Mouse (Mus musculus) CH12.LX (cell line): Measurements from ENCODE around the gene Hoxa10. TPM values are rescaled to one million over a fixed set of nuclear protein-coding genes. Genes with fewer than 3 reads are reported as not detected.

Source experiments
- DNase-seq: peaks from one replicate; pipeline ENCODE4 v3.0.0-alpha.2; 2013; ENCODE audit errors: extremely low read depth
- H3K27ac ChIP-seq: 2 replicates; pipeline ENCODE4 v1.5.1; 2012; ENCODE audit warnings: low read depth, mild to moderate bottlenecking, control low read depth, moderate library complexity; ENCODE audit not compliant: insufficient read depth
- H3K27me3 ChIP-seq: replicated peaks from 2 replicates; pipeline ENCODE3; 2012; ENCODE audit warnings: inconsistent platforms
- H3K36me3 ChIP-seq, 2 experiments: replicated peaks in 1 of 2; 2 replicates each; pipeline versions ENCODE3 to v1.6.1; 2012; ENCODE audit warnings: inconsistent platforms in 1 of 2, low read length in 1 of 2, mild to moderate bottlenecking in 1 of 2, mixed read lengths in 1 of 2, moderate library complexity in 1 of 2; ENCODE audit not compliant: control insufficient read depth in 1 of 2, insufficient read depth in 1 of 2
- H3K4me1 ChIP-seq, 2 experiments: 2 replicates each; pipeline ENCODE4 v1.6.1; 2012; ENCODE audit warnings: inconsistent platforms in 1 of 2, moderate library complexity in 1 of 2; ENCODE audit not compliant: insufficient read depth in 2 of 2, control insufficient read depth in 1 of 2
- H3K4me2 ChIP-seq: 2 replicates; pipeline ENCODE4 v1.6.1; 2012; ENCODE audit warnings: low read depth, mild to moderate bottlenecking, control low read depth; ENCODE audit not compliant: poor library complexity, insufficient read depth, severe bottlenecking
- H3K4me3 ChIP-seq, 3 experiments: fragments of 150-350 bp in 1 of 3; sonication (generic) in 1 of 3; replicated peaks in 1 of 3; 2 replicates each; pipeline versions ENCODE3 to v1.5.1; 2011 to 2012; ENCODE audit warnings: low read depth in 2 of 3, low read length in 2 of 3, mild to moderate bottlenecking in 2 of 3, moderate library complexity in 2 of 3, control low read depth in 1 of 3, improper control_type of control experiment in 1 of 3, inconsistent platforms in 1 of 3, mixed read lengths in 1 of 3; ENCODE audit not compliant: poor library complexity in 1 of 3
- H3K79me2 ChIP-seq: replicated peaks from 2 replicates; pipeline ENCODE4 v1.6.1; 2012; ENCODE audit warnings: mild to moderate bottlenecking, moderate library complexity; ENCODE audit not compliant: control insufficient read depth, poor library complexity, insufficient read depth, severe bottlenecking; ENCODE audit errors: extremely low read depth
- H3K9ac ChIP-seq: 2 replicates; pipeline ENCODE4 v1.6.1; 2012; ENCODE audit warnings: low read depth, mild to moderate bottlenecking, control low read depth, moderate library complexity; ENCODE audit not compliant: insufficient read depth
- H3K9me3 ChIP-seq: replicated peaks from 2 replicates; pipeline ENCODE3; 2012; ENCODE audit warnings: low read length, inconsistent platforms, mixed read lengths
- CHD1 ChIP-seq: IDR thresholded peaks from 2 replicates; pipeline ENCODE4 v1.6.1; 2012; ENCODE audit warnings: low read depth, low read length, improper control_type of control experiment, inconsistent platforms
- CHD2 ChIP-seq: IDR thresholded peaks from 2 replicates; pipeline ENCODE4 v1.6.1; 2011; ENCODE audit warnings: low read length, improper control_type of control experiment
- EP300 ChIP-seq: IDR thresholded peaks from 2 replicates; pipeline ENCODE4 v1.6.1; 2011; ENCODE audit warnings: low read length, improper control_type of control experiment
- ETS1 ChIP-seq: conservative IDR thresholded peaks from 2 replicates; pipeline ENCODE4 v1.6.1; 2012; ENCODE audit warnings: low read depth, mild to moderate bottlenecking, inconsistent platforms, low read length, improper control_type of control experiment, moderate library complexity
- GABPA ChIP-seq: IDR thresholded peaks from 2 replicates; pipeline ENCODE4 v1.6.1; 2012; ENCODE audit warnings: low read depth, low read length, improper control_type of control experiment, inconsistent platforms; ENCODE audit not compliant: insufficient replicate concordance
- IRF4 ChIP-seq: IDR thresholded peaks from 2 replicates; pipeline ENCODE4 v1.6.1; 2014; ENCODE audit warnings: low read depth, mild to moderate bottlenecking, inconsistent platforms, low read length, improper control_type of control experiment
- KAT2A ChIP-seq: IDR thresholded peaks from 2 replicates; pipeline ENCODE4 v1.6.1; 2012; ENCODE audit warnings: low read length, improper control_type of control experiment, inconsistent platforms; ENCODE audit not compliant: insufficient replicate concordance
- MAFK ChIP-seq: IDR thresholded peaks from 2 replicates; pipeline ENCODE4 v1.6.1; 2011; ENCODE audit warnings: low read length, improper control_type of control experiment; ENCODE audit not compliant: insufficient replicate concordance
- MAX ChIP-seq: IDR thresholded peaks from 2 replicates; pipeline ENCODE4 v1.6.1; 2011; ENCODE audit warnings: low read length, improper control_type of control experiment
- MAZ ChIP-seq: IDR thresholded peaks from 2 replicates; pipeline ENCODE4 v1.6.1; 2012; ENCODE audit warnings: low read depth, mild to moderate bottlenecking, inconsistent platforms, low read length, improper control_type of control experiment, moderate library complexity
- MYC ChIP-seq: IDR thresholded peaks from 2 replicates; pipeline ENCODE4 v1.6.1; 2011; ENCODE audit warnings: low read depth, mild to moderate bottlenecking, improper control_type of control experiment, low read length
- NELFE ChIP-seq: IDR thresholded peaks from 2 replicates; pipeline ENCODE4 v1.6.1; 2011; ENCODE audit warnings: low read depth, low read length, improper control_type of control experiment
- NRF1 ChIP-seq: IDR thresholded peaks from 2 replicates; pipeline ENCODE4 v1.6.1; 2014; ENCODE audit warnings: low read depth, mild to moderate bottlenecking, inconsistent platforms, low read length, improper control_type of control experiment, moderate library complexity
- PAX5 ChIP-seq: IDR thresholded peaks from 2 replicates; pipeline ENCODE4 v1.6.1; 2012; ENCODE audit warnings: low read length, inconsistent platforms, mixed read lengths
- RAD21 ChIP-seq: IDR thresholded peaks from 2 replicates; pipeline ENCODE4 v1.6.1; 2011; ENCODE audit warnings: low read depth, mild to moderate bottlenecking, low read length, improper control_type of control experiment, moderate library complexity
- SIN3A ChIP-seq: IDR thresholded peaks from 2 replicates; pipeline ENCODE4 v1.6.1; 2012; ENCODE audit warnings: low read length, improper control_type of control experiment, inconsistent platforms
- TBP ChIP-seq: conservative IDR thresholded peaks from 2 replicates; pipeline ENCODE4 v1.6.1; 2011; ENCODE audit warnings: low read depth, low read length, improper control_type of control experiment
- USF1 ChIP-seq: IDR thresholded peaks from 2 replicates; pipeline ENCODE4 v1.6.1; 2014; ENCODE audit warnings: low read depth, mild to moderate bottlenecking, inconsistent platforms, low read length, improper control_type of control experiment
- dilution Hi-C: fragments of 300-500 bp; cut with MboI; formaldehyde crosslinking; loops from 2 replicates; pipeline ENCODE4 v1.14.3; 2020; ENCODE audit warnings: low sequenced_read_pairs; ENCODE audit not compliant: extremely low pct_unique_long_range_greater_than_20kb, extremely low pct_ligation_motif_present
- in situ Hi-C: fragments of 300-500 bp; cut with MboI; formaldehyde crosslinking; loops from 3 replicates; pipeline ENCODE4 v1.14.3; 2019; ENCODE audit warnings: low sequenced_read_pairs, low pct_ligation_motif_present, low pct_unique_long_range_greater_than_20kb, mixed read lengths
- polyA plus RNA-seq: library from polyadenylated mRNA; unstranded; fragments of >175 nt; gene quantifications from 2 replicates; pipeline ENCODE4 v1.2.1, GENCODE M21; 2012; ENCODE audit warnings: low read depth; ENCODE audit not compliant: insufficient read length
- total RNA-seq, 2 experiments: library from RNA; depleted of rRNA; stranded (reverse); fragments of 300-350 nt in 1 of 2; fragments of >200 nt in 1 of 2; gene quantifications; 2 replicates each; pipeline ENCODE4 v1.2.3; 2012 to 2014

Hoxa10 gene
- total and polyA plus RNA-seq, 3 experiments, result 5.2 to 14.5 (median 14.3) TPM

DNA sequence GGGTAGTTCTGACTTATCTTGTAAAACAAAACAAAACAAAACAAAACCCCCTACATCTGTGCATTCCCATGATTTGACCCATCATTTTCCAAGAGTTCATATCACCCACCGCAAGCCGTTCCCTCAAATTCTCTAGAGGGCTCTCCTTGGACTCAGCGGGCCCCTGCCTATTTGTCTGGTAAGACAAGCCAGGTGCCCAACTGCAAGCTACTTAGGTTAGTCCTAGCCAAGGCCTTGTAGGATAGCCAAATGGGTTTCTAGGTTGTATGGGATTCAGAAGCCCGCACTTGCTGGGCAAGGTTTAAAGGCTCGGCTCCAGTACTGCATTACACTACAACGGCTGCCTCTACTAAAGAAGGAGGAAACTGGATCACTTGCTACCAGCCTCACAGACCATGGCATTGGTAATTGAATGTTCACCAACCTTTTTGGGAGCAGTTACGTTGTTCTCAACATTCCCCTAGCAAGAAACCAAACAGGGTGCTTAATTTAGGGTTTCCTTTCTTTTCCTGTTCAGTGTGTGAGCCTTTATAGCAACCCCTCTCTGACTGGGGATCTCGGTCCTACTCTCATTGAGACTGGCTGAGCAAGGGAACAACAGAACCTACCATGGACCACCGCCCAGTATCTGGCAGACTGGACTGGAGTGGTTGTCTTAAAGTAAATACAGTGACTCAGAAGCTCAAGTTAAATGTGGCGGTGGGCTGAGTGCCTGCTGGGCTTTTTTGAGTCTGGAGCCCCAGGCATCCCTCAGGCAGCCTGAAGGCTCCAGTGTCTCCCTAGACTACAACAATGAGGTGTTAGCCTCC is 3.1 kb downstream of the Hoxa10 start:
- TF ChIP-seq MAFK (no peak), CHD2 (no peak), IRF4 (no peak), EP300 (no peak), USF1 (no peak), RAD21 (no peak), PAX5 (no peak), NRF1 (no peak), SIN3A (no peak), MYC (no peak), NELFE (no peak), GABPA (no peak), TBP (no peak), CHD1 (no peak), MAZ (no peak), ETS1 (no peak), MAX (no peak)
- TF ChIP-seq, all 38 proteins: peak for 0

DNA sequence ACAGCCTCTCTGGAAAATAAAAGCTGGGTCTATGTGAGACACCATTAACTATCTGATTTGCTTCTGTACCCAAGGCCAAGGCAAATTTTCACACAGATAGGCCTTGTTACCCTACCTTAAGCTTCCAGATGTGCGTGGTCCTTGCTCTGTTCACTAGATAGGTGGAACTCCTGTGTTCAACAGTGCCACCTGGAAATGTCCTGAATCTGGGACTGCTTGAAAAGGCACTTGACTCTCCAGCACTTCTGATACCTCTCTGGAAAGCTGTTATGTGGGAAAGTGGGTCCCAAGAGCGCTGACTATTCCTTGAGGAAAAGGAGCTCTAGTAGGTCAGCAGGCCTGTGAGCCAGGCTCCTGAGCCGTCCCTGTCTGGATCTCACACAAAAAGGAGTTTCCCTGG is 3.8 kb downstream of the Hoxa10 start:
- peaks cover 0 to 12% of the 10 kb centered on the region in 2 experiments; a peak in 2 of 4 replicates for H3K4me1 ChIP-seq
- TF ChIP-seq ETS1, result no peak
- TF ChIP-seq MYC, result no peak
- TF ChIP-seq RAD21, result no peak
- no peak for TF ChIP-seq KAT2A
- no peak for TF ChIP-seq USF1
- H3K36me3 ChIP-seq, result peaks cover 7 to 49% of the 10 kb centered on the region in 2 experiments
- no peaks in the 10 kb centered on the region for H3K27me3 ChIP-seq
- H3K79me2 ChIP-seq, result no peaks in the 10 kb centered on the region
- in situ Hi-C loops, result no loop called here
- no peak for DNase-seq
- H3K4me2 ChIP-seq, result no peak overlapping the region
- no peak overlapping the region for H3K27ac ChIP-seq
- dilution Hi-C loops, result no loop called here
- no peak overlapping the region for H3K4me3 ChIP-seq
- H3K9ac ChIP-seq, result no peak overlapping the region
- H3K9me3 ChIP-seq, result peaks cover 39% of the 10 kb centered on the region

More for the DNA sequence above, 3.1 kb downstream of the Hoxa10 start:
- no peak overlapping the region for H3K27ac ChIP-seq
- H3K9me3 ChIP-seq, result peaks cover 33% of the 10 kb centered on the region
- H3K4me1 ChIP-seq, result peaks cover 0 to 12% of the 10 kb centered on the region in 2 experiments; a peak in 2 of 4 replicates
- H3K4me2 ChIP-seq, result no peak overlapping the region
- H3K36me3 ChIP-seq, result peaks cover 3 to 42% of the 10 kb centered on the region in 2 experiments
- no peaks in the 10 kb centered on the region for H3K27me3 ChIP-seq
- in situ Hi-C loops (no loop called here), dilution Hi-C loops (no loop called here)
- no peaks in the 10 kb centered on the region for H3K79me2 ChIP-seq
- DNase-seq, result no peak
- no peak overlapping the region for H3K4me3 ChIP-seq
- no peak overlapping the region for H3K9ac ChIP-seq
